14 mouse cellular contexts compared by ENCODE assay signal in genomic region chr17:5065270-5065669, GRCm38 (mm10).
DNase-seq lines count a peak whose midpoint lies in the region; ATAC-seq and TF ChIP-seq lines count a peak whose summit lies in the region.
"Had no signal": no experiment of that assay in that cellular context is flagged by ENCODE, and none has a peak within 500 bp of the region (broad histone marks: within the 10 kb centered on the region; RNA-seq: fewer than 3 reads in every experiment).

No protein-coding gene starts in this region.

- DNase-seq in heart, adult 11 months, result peak; percentile 78
- DNase-seq in heart, adult 18-20 months, result no peak
- DNase-seq in lung, postnatal 4 days, result no peak
- no peak for DNase-seq in forebrain, postnatal 0 days
- DNase-seq: adrenal gland, postnatal 10 days; liver, postnatal 0 days; right cerebral cortex, postnatal 25 days had no signal

- WGBS in intestine, embryonic 16.5 days, result 73% methylated on average over 6 of the region's 6 CpGs
- WGBS in intestine, postnatal 0 days, result 81% methylated on average over 6 of the region's 6 CpGs
- 48% methylated on average over 6 of the region's 6 CpGs for WGBS in lung, embryonic 16.5 days
- WGBS in forebrain, postnatal 0 days, result 77% methylated on average over 6 of the region's 6 CpGs

- no peaks in the 10 kb centered on the region for H3K27me3 ChIP-seq in intestine, embryonic 16.5 days (replicated peaks; ENCODE audit: control insufficient read depth, insufficient read depth, low read length)
- no peaks in the 10 kb centered on the region for H3K27me3 ChIP-seq in intestine, postnatal 0 days (replicated peaks; ENCODE audit: control insufficient read depth, insufficient read depth, low read length)
- no peaks in the 10 kb centered on the region for H3K27me3 ChIP-seq in lung, embryonic 16.5 days (ENCODE audit: control insufficient read depth, insufficient read depth, low read depth, low read length)
- H3K27me3 ChIP-seq in forebrain, postnatal 0 days (ENCODE audit: insufficient read depth, low read length), result no peaks in the 10 kb centered on the region
- H3K27me3 ChIP-seq: embryonic facial prominence, embryonic 13.5 days had no signal

- no peak overlapping the region for H3K4me2 ChIP-seq in intestine, embryonic 16.5 days (ENCODE audit: low read depth, low read length)
- no peak overlapping the region for H3K4me2 ChIP-seq in intestine, postnatal 0 days (replicated peaks; ENCODE audit: low read depth)
- no peak overlapping the region for H3K4me2 ChIP-seq in lung, embryonic 16.5 days (ENCODE audit: low read depth, low read length)
- H3K4me2 ChIP-seq in forebrain, postnatal 0 days (ENCODE audit: low read depth), result no peak overlapping the region
- H3K4me2 ChIP-seq: embryonic facial prominence, embryonic 13.5 days had no signal

- no peak for TF ChIP-seq CTCF in intestine, postnatal 0 days (IDR thresholded peaks at IDR 0.05; ENCODE audit: low read depth)
- TF ChIP-seq CTCF in forebrain, postnatal 0 days (IDR thresholded peaks at IDR 0.05; ENCODE audit: low read depth), result no peak

- no peaks in the 10 kb centered on the region for H3K36me3 ChIP-seq in intestine, embryonic 16.5 days (ENCODE audit: control insufficient read depth, insufficient read depth, low read length)
- no peaks in the 10 kb centered on the region for H3K36me3 ChIP-seq in intestine, postnatal 0 days (ENCODE audit: control insufficient read depth, insufficient read depth)
- no peaks in the 10 kb centered on the region for H3K36me3 ChIP-seq in lung, embryonic 16.5 days (ENCODE audit: control insufficient read depth, insufficient read depth, low read length)
- H3K36me3 ChIP-seq in forebrain, postnatal 0 days (ENCODE audit: insufficient read depth), result no peaks in the 10 kb centered on the region
- H3K36me3 ChIP-seq: embryonic facial prominence, embryonic 13.5 days had no signal

- ATAC-seq in intestine, embryonic 16.5 days, result 0 out of 2 replicates have a peak, but pooled peaks have one; percentile 27
- ATAC-seq in intestine, postnatal 0 days, result no peak
- ATAC-seq in lung, embryonic 16.5 days (ENCODE audit: low read depth), result peak; percentile 15; the same call in 1 of the 2 replicates
- peak; percentile 49 for ATAC-seq in forebrain, postnatal 0 days
- ATAC-seq: inflammation-experienced regulatory T-cells, adult 6 months; liver, postnatal 0 days; midbrain, embryonic 16.5 days had no signal

- no peaks in the 10 kb centered on the region for H3K9me3 ChIP-seq in intestine, embryonic 16.5 days (ENCODE audit: control insufficient read depth, low read length)
- no peaks in the 10 kb centered on the region for H3K9me3 ChIP-seq in intestine, postnatal 0 days (ENCODE audit: control insufficient read depth)
- H3K9me3 ChIP-seq in lung, embryonic 16.5 days (ENCODE audit: control insufficient read depth, low read length), result no peaks in the 10 kb centered on the region
- no peaks in the 10 kb centered on the region for H3K9me3 ChIP-seq in forebrain, postnatal 0 days (ENCODE audit: low read length)
- H3K9me3 ChIP-seq: embryonic facial prominence, embryonic 13.5 days had no signal

- H3K9ac ChIP-seq in intestine, embryonic 16.5 days (ENCODE audit: low read depth, low read length), result no peak overlapping the region
- H3K9ac ChIP-seq in intestine, postnatal 0 days (ENCODE audit: low read depth, low read length), result no peak overlapping the region
- no peak overlapping the region for H3K9ac ChIP-seq in lung, embryonic 16.5 days (ENCODE audit: low read length)
- H3K9ac ChIP-seq in forebrain, postnatal 0 days, result no peak overlapping the region
- H3K9ac ChIP-seq: embryonic facial prominence, embryonic 13.5 days; liver, postnatal 0 days had no signal

- H3K4me3 ChIP-seq in intestine, embryonic 16.5 days (ENCODE audit: low read length), result no peak overlapping the region
- H3K4me3 ChIP-seq in intestine, postnatal 0 days (ENCODE audit: low read depth, low read length), result no peak overlapping the region
- no peak overlapping the region for H3K4me3 ChIP-seq in lung, embryonic 16.5 days (ENCODE audit: low read length)
- no peak overlapping the region for H3K4me3 ChIP-seq in forebrain, postnatal 0 days (ENCODE audit: low read depth, low read length)
- H3K4me3 ChIP-seq: embryonic facial prominence, embryonic 13.5 days had no signal

- H3K27ac ChIP-seq in intestine, embryonic 16.5 days (ENCODE audit: low read length), result no peak overlapping the region
- H3K27ac ChIP-seq in intestine, postnatal 0 days (ENCODE audit: low read depth, low read length), result no peak overlapping the region
- H3K27ac ChIP-seq in lung, embryonic 16.5 days (ENCODE audit: low read length), result no peak overlapping the region
- no peak overlapping the region for H3K27ac ChIP-seq in forebrain, postnatal 0 days (ENCODE audit: low read depth, low read length)
- H3K27ac ChIP-seq: embryonic facial prominence, embryonic 13.5 days; kidney, postnatal 0 days had no signal

- H3K4me1 ChIP-seq in intestine, embryonic 16.5 days (ENCODE audit: control insufficient read depth, insufficient read depth, low read length), result peaks cover 24% of the 10 kb centered on the region
- H3K4me1 ChIP-seq in intestine, postnatal 0 days (replicated peaks; ENCODE audit: control insufficient read depth, insufficient read depth, low read length), result 0 out of 2 replicates have a peak, but pooled peaks cover 7% of the 10 kb centered on the region
- H3K4me1 ChIP-seq in lung, embryonic 16.5 days (replicated peaks; ENCODE audit: control insufficient read depth, insufficient read depth, low read length), result peaks cover 41% of the 10 kb centered on the region
- peaks cover 8% of the 10 kb centered on the region; the same call in 1 of the 2 replicates for H3K4me1 ChIP-seq in forebrain, postnatal 0 days (ENCODE audit: insufficient read depth)
